Mouse (Mus musculus): Measurements from ENCODE around the gene Ralgds.

DNA sequence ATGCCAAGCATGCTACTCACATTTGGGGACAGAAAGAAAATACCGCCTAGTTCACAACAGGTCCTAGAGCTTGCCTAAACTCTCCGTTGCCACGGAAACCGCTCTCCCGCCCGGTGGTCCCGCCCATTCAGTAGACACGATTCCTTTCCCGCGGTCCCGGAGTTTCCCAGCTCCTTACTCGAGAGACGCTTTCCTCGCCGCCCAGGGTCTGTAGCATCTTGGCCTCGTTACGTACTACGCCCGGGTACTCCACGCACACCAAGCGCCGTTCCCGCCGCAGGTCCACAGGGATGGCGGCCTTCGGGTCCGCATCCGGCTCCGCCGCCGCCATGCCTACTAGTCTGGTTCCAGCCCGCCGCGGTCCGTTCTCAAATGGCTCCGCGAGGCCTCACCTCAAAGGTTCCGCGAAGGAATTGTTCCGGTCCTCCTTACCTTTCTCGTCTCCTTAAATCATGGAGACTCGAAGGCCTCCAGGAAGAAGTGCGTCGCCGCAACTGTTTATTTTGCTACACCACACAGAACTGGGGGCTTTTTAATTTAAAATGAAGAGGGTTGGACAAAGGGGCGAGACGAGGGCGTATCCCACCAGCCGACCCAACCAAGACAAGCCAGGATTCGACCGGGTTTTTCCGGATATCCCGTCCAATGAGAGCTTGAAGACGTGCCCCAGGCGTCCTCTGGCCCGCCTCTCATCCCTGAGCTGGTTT lies 69.9 kb downstream of the Ralgds start:
- TF ChIP-seq CTCF (IDR thresholded peaks at IDR 0.05; ENCODE audit: control insufficient read depth, insufficient read depth, low read length) (no peak; the same call in 1 of the 2 replicates), POLR2A (IDR thresholded peaks at IDR 0.05; ENCODE audit: borderline replicate concordance, control insufficient read depth, low read depth, low read length) (peak; percentile 86; the same call in 1 of the 2 replicates)

Data from bone marrow, adult 2 months (tissue).